Mouse (Mus musculus) Patski (cell line): Measurements from ENCODE around the gene Runx1. TPM values are rescaled to one million over a fixed set of nuclear protein-coding genes. Genes with fewer than 3 reads are reported as not detected.

ENCODE experiments used
- ATAC-seq: fragments of 100-300 bp; one replicate; pipeline ENCODE4 v1.8.0; 2021
- CTCF ChIA-PET: fragments of 350-600 bp; sonication (Branson Sonifier 250); formaldehyde crosslinking; loops from one replicate; lab custom pipeline; 2022; ENCODE audit warnings: inconsistent platforms; lab: Charles Lee
- POLR2A ChIA-PET: fragments of 350-600 bp; sonication (Branson Sonifier 250); formaldehyde crosslinking; loops from one replicate; lab custom pipeline; 2022; ENCODE audit warnings: antibody characterized with exemption, inconsistent platforms; lab: Charles Lee
- DNase-seq: peaks from one replicate; pipeline ENCODE4 v3.0.0-alpha.2; 2011; ENCODE audit warnings: low read depth, low spot score
- H3K27me3 ChIP-seq: fragments of 371-371 bp; one replicate; pipeline ENCODE4 v1.5.1; 2021
- CTCF ChIP-seq: fragments of 100-300 bp; IDR thresholded peaks from one replicate; pipeline ENCODE4 v1.5.1; 2021
- in situ Hi-C: fragments of 300-500 bp; cut with MboI; formaldehyde crosslinking; loops from 3 replicates; pipeline ENCODE4 v1.11.1; 2018; ENCODE audit warnings: low pct_unique_long_range_greater_than_20kb, mixed read lengths
- polyA plus RNA-seq: library from polyadenylated mRNA; unstranded; gene quantifications from one replicate; pipeline ENCODE4 v1.2.3, GENCODE M21; 2021

Runx1 gene
- polyA plus RNA-seq, 1 experiment from 2014 or later, result 42.5 TPM

DNA sequence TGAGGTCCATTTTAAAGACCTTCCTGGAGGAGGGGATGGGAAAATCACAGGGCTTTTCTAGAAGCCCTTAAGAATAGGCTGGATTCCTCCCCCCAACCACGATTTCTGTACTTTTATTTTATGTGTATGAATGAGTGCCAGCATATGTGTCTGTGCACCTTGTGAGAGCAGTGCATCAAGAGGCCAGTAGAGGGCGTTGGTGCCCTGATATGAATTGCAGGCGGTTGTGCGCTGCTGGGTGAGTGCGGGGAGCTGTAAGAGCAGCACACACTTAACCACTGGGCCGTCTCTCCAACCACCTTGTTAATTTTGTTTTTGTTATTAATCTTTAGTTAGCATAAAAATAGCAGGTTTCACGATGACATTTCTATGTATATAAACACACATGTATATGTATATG is 26.0 kb downstream of the Runx1 start:
- TF ChIP-seq CTCF, result no peak
- in situ Hi-C loops, result no loop called here
- H3K27me3 ChIP-seq, result no peaks in the 10 kb centered on the region
- no peak for ATAC-seq
- ChIA-PET POLR2A (no interaction called here), CTCF (interaction anchor here (1.0 kb wide), 1 partner anchor 12 kb away, joined by 3 read pairs; no protein-coding TSS in a partner anchor)
- DNase-seq, result no peak

DNA sequence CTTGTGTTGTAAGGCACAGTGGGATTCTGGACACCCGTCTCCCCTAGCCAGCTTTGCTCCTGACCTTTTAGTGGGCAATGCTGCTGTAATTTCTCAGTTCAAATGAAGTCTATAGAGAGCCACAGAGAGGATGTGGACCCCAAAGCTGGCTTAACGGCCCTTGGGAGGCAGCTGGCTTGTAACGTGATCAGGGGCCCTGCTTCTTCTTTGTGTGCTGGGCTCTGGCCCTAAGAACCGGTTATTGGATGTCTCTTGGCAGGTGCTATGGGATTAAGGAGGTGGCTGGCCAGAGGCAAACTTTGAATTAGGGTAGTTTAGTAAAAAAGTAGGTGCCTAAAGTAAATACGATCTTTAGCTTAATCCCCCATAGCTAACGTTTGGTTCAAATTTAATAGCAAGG is 31.8 kb downstream of the Runx1 start:
- H3K27me3 ChIP-seq, result no peaks in the 10 kb centered on the region
- DNase-seq (no peak), ATAC-seq (no peak)
- no peak for TF ChIP-seq CTCF
- CTCF ChIA-PET, result no interaction called here
- POLR2A ChIA-PET, result interaction anchor here (0.6 kb wide), 1 partner anchor 9 kb away, joined by 3 read pairs; no protein-coding TSS in a partner anchor
- in situ Hi-C loops, result no loop called here

DNA sequence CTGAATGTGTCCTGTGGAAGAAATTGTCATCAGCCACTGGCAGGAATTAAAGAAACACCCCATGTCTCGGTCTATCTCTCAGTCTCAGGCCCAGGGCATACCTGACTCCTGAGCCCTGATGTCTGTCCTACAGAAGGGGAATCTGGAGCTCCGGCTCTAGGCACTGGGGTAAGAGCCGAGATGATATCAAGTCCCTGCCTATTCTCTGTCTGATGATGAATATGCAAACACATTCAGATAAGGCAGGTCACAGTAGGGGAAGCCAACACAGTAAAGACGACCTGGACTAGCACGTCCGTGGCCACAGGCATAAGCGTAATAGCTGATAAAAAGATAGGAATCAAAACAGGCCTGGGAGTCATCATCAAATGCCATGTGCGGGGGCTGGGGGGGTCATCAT is 32.2 kb downstream of the Runx1 start:
- ChIA-PET POLR2A (interaction anchor here (0.6 kb wide), 1 partner anchor 8 kb away, joined by 3 read pairs; no protein-coding TSS in a partner anchor), CTCF (no interaction called here)
- DNase-seq (no peak), ATAC-seq (no peak)
- no peaks in the 10 kb centered on the region for H3K27me3 ChIP-seq
- in situ Hi-C loops, result no loop called here
- TF ChIP-seq CTCF, result no peak

DNA sequence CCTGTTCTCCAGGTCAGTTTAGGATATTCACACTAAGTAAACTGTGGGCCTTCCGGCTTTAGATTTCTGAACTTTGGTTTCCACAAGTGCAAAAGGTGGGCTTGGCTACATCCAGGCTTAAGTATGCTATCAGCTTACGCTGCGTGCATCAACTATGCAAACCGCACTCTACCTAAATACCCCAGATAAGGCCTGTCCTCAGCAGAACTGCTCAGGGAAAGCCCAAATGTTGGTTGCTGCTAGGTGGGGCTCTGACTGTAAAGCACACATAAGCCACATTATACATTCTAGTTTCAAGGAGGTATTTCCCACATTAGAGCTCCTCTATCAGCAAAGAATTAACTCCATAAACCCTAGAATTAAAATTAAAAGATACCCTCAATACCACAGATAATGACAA is 33.0 kb downstream of the Runx1 start:
- DNase-seq, result no peak
- in situ Hi-C loops, result no loop called here
- POLR2A ChIA-PET, result interaction anchor here (1.1 kb wide), 1 partner anchor 23 kb away, joined by 5 read pairs; no protein-coding TSS in a partner anchor

DNA sequence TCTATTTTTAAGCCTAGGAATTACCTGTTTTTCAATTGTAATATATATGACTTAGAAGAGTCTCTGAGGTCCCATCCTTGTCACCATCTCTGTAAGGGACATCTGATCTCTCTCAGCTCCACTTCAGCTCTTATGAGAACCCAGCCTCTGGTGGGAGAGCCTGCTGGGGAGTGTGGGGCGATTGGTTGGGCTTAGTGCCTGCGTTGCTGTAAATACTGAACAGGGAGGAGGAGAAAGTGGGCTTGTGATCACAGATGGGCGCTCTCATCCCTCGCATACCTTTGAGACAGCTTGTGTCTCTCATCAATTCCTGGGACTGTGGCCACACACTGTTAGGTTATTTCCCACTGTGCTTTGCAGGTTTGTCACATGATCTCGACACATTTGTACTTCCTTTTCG is 35.3 kb downstream of the Runx1 start:
- in situ Hi-C loops, result no loop called here
- CTCF ChIA-PET, result no interaction called here
- DNase-seq (no peak), ATAC-seq (no peak)
- H3K27me3 ChIP-seq, result no peaks in the 10 kb centered on the region
- TF ChIP-seq CTCF, result no peak
- POLR2A ChIA-PET, result interaction anchor here (1.1 kb wide), 1 partner anchor 11 kb away, joined by 3 read pairs; no protein-coding TSS in a partner anchor

More for the DNA sequence above, 33.0 kb downstream of the Runx1 start:
- no peak for TF ChIP-seq CTCF
- CTCF ChIA-PET, result no interaction called here
- no peaks in the 10 kb centered on the region for H3K27me3 ChIP-seq
- ATAC-seq, result no peak

DNA sequence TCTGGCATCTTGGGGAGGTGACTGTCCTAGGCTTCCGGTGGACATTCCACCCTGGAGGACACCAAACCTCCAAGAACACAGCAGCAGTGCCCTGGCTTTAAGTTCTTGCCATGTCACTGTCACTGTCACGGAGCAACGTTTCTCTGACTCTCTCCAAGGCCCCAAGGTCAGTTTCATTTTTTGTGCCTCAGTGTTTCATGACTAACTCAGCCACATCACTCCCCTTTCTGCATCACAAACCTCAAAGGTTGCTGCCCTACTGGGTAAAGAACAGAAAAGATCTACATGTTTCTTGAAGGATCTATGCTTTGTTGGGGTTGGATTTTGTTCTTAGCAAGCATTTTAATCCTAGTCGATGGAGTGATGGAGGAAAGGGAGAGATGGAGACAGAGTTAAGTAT is 36.1 kb downstream of the Runx1 start:
- no peaks in the 10 kb centered on the region for H3K27me3 ChIP-seq
- CTCF ChIA-PET, result no interaction called here
- TF ChIP-seq CTCF, result no peak
- POLR2A ChIA-PET, result no interaction called here
- ATAC-seq (no peak), DNase-seq (no peak)
- in situ Hi-C loops, result no loop called here

DNA sequence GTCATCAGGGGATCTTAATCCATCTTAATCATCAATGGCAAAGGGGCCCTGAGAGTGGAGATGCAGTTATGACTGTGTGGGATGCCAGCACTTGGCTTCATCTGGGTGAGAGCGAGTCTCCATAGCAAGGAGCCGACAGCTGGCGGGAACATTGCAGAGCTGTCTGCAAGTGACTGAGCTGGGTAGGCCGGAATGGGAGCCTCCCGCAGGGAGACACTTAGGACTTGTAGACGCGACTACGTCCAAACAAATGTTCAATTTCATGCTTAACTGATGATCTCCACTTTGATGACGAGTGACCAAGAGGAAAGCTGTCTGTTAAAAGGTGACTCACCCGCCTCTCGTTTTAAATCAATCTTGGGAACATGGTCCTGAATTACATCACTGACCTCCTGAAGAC is 37.5 kb downstream of the Runx1 start:
- CTCF ChIA-PET, result no interaction called here
- DNase-seq (peak; percentile 54), ATAC-seq (no peak)
- no peaks in the 10 kb centered on the region for H3K27me3 ChIP-seq
- no peak for TF ChIP-seq CTCF
- in situ Hi-C loops, result no loop called here
- POLR2A ChIA-PET, result no interaction called here

DNA sequence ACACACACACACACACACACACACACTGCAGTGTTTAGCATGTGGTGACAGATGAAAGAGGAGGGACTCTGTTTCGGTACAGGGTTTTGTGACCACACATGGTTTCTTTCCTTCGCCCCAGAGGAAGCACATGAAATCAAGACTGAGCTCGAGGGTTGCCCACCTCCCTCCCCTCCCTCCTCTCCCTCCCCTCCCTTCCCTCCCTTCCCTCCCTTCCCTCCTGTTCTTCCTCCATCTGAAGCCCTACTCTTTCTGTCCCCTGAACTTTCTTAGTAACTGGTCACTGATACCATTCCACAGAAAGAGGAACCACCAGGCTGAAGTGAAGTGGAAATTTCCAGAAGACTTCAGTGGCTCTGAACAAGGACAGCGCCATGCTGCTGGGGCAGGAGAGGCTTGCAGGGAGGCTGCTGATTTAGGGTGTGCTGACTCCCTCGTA is 39.0 kb downstream of the Runx1 start:
- in situ Hi-C loops, result no loop called here
- ATAC-seq (no peak), DNase-seq (no peak)
- ChIA-PET CTCF (no interaction called here), POLR2A (no interaction called here)
- no peaks in the 10 kb centered on the region for H3K27me3 ChIP-seq
- TF ChIP-seq CTCF, result no peak

DNA sequence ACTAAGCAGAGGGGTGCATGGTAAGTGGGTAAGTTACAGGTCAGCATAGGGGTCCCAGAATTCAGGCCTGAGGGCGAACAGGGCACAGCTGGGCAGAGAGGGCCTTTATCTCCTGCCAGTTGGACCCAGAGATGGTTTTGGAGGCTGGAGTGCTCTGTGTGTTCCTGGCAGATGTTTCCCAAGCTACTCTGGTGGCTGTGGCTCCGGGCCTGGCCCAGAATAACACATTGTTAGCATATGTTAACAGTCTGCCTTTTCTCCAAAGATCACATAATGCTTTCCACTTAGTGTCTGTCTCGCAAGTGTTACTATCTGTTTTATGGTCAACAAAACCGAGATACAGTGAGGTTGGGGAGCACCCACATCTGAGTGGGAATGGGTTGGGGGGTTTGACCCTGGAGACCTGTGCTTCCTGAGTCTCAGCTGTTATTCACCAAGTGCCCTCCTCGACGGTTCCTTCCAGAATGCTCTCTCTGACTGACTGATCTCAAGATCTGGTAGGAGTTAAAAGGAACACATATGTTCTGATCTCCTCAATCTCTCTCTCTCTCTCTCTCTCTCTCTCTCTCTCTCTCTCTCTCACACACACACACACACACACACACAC is 39.6 kb downstream of the Runx1 start:
- H3K27me3 ChIP-seq, result no peaks in the 10 kb centered on the region
- in situ Hi-C loops, result no loop called here
- TF ChIP-seq CTCF, result no peak
- ATAC-seq, result no peak
- DNase-seq, result no peak
- CTCF ChIA-PET, result no interaction called here
- POLR2A ChIA-PET, result no interaction called here

DNA sequence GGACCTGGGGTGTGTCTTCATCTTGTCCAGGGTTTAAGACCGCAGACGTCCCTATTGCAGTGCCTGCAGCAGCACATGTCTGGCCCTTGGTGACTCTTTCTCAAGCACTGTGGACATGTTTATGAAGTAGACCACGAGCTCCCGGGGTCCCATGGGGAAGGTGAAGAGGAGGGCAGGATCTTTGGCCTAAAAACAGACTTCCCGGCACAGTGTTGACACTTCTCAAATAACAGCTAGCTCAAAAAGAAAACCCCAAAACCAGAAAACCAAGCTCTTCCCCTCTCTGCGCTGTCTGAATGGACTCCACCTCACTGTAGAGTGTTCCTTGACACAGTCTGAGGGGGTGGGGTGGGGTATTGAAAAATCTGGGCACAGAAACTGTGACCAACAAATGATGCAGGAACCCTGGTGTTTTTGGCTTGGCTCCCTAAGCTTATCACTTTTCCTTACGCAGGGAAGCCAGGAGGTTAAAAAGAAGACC is 42.3 kb downstream of the Runx1 start:
- ATAC-seq (no peak), DNase-seq (no peak)
- TF ChIP-seq CTCF, result no peak
- no peaks in the 10 kb centered on the region for H3K27me3 ChIP-seq
- CTCF ChIA-PET, result no interaction called here
- in situ Hi-C loops, result no loop called here
- POLR2A ChIA-PET, result no interaction called here

DNA sequence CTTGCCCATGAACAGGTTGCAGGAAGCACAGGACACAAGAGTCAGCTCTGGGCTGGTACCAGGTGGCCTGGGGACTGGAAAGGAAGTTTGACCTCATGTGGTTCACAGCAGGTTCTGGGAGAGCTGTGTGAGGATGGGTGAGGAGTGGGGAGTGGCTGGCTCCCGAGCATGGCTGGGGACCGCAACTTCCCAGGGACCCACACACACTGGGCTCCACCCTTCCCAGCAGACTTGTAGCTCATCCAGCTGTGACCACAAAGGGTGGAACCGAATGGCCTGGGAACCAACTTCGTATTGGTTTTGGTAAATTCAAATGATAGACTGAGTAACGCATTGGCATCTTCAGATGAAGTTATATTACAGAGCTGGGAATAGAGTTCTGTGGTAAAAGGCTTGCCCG is 43.5 kb downstream of the Runx1 start:
- no peaks in the 10 kb centered on the region for H3K27me3 ChIP-seq
- ChIA-PET CTCF (no interaction called here), POLR2A (interaction anchor here (0.5 kb wide), 2 partner anchors 15 to 1381 kb away, joined by 3 read pairs; no protein-coding TSS in a partner anchor)
- DNase-seq (no peak), ATAC-seq (no peak)
- no peak for TF ChIP-seq CTCF
- in situ Hi-C loops, result no loop called here
